Mouse (Mus musculus) monocyte, adult 5-6 weeks (primary cell): ENCODE data around the gene Tspan32. TPM values are rescaled to one million over a fixed set of nuclear protein-coding genes. Genes with fewer than 3 reads are reported as not detected.

Experiments used
- ATAC-seq: fragments of 153-309, 156-312 bp; replicated peaks from 2 replicates; pipeline ENCODE4 v1.8.0; 2017; ENCODE audit warnings: mild to moderate bottlenecking; ENCODE audit not compliant: low TSS enrichment, insufficient number of reproducible peaks, severe bottlenecking, poor library complexity, low FRiP score
- total RNA-seq: library from RNA; stranded (forward); fragments of 200-1000, 200-491, 200-594 nt; gene quantifications from 3 replicates; pipeline ENCODE4 v1.2.3, GENCODE M21; 2017

Gene Tspan32
- total RNA-seq, 1 experiment from 2014 or later = 75.2 TPM

DNA sequence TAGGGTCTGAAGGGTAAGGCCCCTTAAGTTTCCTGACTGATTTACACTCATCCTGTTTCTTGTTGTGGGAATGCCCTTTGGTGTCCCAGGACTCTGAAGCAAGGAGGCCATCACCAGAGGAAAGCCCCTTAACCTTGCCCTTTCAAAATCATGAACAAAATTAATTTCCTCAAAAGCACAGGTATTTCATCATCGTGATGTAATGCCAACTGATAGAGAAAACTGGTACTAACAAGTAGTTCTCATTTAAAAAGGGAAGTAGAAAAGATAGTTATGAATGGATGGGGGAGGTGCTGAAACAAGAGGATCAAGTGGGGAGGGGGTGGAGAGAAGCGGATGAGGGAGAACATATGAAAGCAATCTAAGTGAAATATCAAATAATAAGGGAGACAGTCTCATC lies 18.7 kb downstream of the Tspan32 start:
- peak; percentile 52 for ATAC-seq

DNA sequence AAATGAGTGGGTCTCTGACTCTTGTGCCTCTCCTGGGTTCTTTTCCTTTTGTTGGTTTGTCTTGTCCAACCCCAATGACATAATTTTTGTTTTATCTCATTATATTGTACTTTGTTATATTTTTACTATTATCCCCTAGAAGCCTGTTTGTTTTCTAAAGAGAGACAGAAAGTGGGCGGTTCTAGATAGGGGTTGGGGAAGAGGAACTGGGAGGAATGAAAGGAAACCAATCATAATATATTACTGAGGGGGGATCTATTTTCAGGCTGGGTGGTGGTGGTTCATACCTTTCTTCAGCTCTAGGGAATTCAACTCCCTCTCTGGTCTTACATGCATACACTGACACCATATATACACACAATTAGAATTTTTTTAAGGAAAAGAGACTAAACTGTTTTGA lies 19.4 kb downstream of the Tspan32 start:
- ATAC-seq = no peak

DNA sequence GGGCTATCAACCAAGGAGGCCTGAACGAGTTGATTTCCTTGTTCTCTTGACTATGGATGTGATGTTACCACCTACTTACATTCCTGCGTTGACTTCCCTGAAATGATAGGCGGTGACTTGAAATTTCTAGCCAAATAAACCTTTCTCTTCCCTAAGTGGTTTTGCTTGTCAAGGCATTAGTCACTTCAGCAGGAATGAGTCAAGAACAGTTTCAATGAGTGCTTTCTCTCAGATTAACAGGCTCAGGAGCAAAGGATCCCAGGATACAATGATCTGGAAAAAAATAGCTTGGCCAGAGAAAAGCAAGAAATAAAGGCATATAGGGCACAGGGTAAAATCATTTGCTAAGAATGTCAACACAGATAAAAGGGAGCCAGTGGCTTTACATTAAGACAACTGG lies 20.6 kb downstream of the Tspan32 start:
- no peak for ATAC-seq

DNA sequence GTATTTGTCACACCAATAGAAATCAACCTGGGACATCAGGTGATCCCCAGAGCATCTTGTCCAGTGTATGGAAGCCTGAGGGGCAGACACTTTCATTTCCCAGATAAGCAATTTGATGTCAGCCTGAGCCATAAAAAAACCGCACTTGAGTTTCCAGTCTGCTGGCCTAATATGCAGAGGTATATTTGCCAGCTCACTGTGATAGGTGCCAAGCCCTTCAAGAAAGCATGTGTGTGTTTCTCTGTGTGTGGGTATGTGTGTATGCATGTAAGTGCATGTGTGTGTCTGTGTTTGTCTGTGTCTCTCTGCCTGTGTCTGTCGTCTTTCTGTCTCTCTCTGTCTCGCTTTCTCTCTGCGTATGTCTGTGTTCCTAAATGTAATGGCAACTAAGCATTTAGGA lies 22.4 kb downstream of the Tspan32 start:
- ATAC-seq = no peak

DNA sequence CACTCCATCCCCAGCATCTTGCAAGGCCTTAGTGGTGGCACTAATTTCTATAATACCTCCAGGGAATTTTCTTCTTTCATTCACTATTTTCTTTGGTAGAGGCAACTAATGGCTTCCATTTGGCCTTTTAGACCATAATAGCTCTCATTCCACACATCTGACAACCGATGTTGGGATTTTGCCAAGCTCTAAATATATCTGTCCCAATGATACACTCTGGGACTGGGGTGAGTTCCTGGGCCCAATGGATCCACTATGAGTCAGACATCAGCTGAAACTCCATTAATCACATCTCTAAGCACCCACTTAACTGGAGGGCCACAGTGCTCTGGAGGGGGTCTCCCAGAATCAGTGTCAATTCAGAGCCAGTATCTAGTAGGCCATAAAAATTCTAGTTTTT lies 27.0 kb downstream of the Tspan32 start:
- no peak for ATAC-seq

DNA sequence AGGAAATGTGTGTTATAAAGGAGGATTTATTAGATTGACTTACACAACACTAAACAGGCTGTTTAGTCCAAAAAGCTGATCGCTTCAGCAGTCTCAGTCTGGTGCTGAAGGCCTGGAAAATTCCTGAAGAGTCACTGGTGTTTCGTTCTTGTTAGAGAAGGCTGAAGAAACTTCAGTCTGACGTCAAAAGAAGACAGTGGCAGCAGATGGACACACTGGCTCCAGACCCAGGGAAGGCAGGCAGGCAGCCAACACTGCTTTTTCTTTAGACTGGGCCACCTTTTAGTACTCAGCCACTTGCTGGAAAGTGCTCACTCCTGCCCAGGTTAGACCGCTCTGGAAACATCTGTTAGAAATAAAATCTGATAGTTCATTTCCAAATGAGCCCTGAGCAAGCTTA lies 28.7 kb downstream of the Tspan32 start:
- no peak for ATAC-seq

DNA sequence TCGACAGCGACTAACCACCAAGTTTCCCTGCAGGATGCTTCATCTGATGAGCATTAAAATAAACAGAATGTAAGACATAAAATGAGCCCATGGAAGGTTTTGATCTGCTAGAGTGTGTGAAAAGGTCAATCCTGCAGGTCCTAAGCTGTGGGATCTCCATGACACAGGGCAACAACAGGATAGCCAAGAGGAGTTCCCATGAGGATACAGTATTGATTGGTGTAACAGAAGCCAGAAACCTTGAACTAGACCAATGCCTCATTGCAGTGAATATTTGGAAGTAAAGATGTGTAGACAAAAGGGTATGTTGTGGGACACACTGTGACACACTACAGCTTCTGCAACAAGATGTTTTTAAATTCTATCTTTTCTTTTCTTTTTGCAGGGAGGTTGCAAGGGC lies 29.3 kb downstream of the Tspan32 start:
- ATAC-seq = no peak

DNA sequence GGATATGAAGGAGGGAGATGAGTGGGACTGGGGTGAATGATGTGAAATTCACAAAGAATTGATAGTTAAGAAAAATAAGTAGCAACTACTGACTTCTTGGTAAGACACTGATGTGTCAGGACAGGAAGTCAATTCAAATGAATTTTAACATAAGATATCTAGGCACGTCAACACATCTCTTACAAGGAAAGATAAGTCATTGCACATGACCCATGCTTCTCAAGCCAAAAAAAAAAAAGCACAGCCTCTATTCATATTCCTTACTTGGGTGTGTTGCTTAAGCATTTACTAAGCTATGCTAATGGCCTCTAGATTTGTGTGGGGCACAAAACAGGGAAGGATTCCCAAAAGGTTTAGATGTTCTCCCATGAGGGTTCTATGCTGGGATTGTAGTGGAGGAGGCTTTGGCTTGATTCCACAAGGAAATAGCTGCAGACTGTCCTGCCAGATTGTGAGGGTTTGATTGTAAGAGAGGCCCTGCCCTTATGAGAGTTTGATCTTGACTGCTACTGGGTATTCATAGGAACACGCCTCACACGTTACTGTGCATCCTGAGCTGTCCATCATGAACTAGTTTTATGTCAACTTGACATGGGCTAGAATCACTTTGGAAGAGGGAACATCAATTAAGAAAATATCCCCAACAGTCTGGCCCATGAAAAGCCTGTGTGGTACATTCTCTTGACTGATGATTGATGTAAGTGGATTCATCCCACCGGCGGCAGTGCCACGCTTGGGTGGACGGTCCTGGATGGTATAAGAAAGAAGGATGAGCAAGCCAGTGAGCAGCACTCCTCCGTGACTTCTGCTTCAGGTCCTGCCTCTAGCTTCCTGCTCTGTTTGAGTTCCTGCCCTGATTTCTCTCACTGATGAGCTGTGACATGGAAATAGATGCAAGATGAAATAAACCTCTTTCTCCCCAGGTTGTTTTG lies 29.9 kb downstream of the Tspan32 start:
- ATAC-seq = no peak

DNA sequence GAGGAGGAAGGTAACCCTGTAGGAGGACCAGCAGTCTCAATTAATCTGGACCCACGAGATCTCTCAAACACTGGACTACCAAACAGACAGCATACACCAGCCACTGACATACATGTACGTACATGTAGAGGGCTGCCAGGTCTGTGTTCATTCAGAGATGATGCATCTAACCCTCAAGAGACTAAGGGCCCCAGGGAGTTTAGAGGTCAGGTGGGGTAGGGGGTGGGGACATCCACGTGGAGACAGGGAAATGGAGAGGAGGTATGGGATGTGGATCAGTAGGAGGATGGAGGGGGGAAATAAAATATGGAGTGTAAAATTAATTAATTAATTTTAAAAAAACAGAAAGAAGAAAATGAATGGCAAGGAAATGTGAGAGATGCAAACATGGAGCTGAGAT lies 31.9 kb downstream of the Tspan32 start:
- ATAC-seq = no peak

DNA sequence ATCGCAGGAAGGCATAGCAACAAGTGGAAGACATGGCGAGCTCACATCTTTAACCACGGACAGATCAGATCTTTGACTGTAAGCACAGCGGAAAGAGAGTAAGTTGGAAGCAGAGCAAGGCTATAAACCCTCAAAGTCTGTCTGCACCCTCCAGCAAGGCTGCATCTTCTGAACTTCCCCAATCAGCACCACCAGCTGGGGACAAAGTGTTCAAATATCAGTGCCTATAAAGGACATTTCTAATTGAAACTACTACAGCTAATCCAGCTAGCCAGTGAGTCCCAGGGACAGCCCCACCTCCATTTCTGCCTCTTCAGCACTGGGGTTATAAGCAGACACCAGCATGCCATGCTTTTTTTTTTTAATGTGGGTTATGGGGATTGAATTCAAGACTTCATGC lies 32.5 kb downstream of the Tspan32 start:
- ATAC-seq = no peak

DNA sequence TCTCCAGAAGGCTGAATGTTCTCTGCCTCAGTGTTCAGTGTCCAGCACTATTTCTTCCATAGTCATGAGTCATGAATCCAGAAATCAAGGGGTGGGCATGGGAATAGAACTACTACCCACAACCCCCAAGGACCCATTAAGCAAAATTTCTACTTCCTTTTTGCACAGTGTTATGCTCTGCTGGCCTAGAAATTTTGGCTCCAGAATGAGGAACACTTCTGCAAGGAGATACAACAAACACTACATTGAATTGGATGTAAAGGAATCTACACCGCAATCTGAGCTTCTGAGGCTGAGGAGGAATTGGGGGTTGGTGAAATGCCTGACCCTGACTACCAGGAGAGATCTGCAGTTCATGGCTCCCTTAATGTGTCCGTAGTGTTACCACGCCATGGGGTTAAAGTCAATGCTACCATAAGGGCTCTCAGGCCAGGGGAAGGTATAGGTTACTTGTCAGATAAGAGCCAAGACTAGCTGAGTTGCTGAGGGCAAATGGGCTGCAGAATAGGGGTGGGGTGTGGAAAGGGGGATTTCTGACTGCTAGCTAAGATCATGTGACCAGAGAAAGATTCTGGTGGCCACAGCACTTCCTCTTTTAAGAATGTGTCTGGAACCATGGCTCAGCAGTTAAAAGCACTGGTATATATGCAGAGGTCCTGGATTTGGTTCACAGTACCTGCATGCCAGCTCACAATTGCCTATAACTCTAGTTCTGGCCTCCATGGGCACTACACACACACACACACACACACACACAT lies 33.5 kb downstream of the Tspan32 start:
- peak; percentile 63 for ATAC-seq

DNA sequence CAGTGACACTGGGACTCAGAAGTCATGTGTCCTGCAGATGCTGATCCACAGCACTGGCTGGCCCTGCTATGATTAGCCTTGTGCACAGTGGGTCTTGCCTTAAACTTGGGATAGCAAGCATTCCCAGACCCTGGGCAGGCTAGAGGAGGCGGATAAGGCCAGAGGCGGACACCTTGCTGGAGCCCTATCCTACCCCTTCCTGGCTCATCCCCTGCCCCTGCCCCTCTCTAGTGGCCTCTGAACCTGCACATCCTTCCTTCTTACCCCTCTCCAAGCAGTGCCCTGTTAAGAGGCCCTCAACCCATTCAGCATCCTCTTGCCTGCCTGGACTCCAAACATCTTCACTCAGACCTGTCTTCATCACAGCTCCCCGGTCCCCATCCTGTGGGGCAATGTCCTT lies 35.7 kb downstream of the Tspan32 start:
- ATAC-seq = no peak

DNA sequence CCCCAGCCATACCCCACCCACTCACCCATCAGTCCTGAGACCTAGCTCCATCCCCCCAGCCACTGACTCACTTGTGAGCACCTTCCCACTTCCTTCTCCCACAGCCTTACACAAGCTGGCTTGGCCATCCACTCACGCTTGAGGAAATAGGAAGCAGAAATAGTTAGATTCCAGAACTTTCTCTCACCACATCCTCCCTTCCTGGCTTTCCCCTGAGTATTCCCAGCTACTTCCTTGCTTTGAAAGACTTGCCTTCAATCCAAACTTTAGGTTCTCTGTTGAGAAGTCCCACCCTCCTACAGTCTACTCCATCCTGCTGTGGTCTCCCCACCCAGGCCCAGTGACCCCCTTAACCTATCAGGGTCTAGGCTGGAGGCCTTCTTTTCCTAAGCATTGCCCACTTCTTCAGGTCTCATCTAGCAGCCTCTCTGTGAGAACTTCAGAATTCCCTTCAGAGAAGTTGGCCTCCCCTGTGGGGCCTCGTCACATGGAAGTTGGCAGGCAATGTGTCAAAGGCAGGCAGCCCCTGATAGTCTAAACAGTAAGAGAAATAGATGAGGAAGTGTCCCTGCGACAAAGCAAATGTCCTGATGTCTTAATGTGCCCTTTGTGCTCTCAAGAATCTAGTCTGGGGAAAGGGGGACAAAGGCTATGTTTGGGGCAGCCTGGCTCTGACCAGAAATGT lies 36.4 kb downstream of the Tspan32 start:
- no peak for ATAC-seq

DNA sequence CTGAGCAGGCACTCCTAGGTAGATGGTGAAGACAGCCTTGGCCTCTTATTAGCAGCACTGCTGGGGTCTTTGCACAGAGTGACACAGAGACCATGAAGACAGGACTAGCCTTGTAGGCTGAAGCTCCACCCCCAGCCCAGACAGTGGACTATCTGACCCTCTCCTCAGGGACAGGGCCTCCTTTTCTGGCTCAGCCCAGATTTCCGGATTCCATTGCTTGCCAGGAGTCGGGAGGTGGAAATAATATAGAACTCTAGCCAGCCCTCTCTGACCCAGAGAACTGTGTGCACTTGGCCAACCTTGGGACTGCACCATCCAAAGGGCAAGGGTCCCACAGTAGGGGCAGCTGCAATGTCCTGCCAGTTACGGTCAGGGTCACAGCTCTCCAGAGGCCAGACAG lies 37.2 kb downstream of the Tspan32 start:
- ATAC-seq = no peak

DNA sequence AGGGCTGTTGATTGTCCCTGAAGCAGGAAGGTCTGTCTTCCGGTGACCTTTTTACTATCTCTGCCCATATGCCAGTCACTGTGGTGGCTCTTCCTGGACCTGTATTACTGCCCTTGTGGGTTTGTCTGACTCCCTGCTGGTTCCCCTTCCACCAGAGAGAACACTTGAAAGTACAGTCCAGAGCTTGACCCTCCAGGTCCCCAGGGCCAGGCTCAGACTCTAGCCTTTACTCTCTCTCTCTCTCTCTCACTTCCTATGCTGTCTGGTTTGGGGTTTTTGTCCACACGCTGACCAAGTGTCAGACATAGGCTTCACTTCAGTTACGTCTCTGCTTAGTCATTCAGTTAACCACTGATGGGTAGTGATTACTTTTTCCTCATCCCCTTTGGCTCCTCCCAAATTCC lies 38.1 kb downstream of the Tspan32 start:
- peak; percentile 41 for ATAC-seq

DNA sequence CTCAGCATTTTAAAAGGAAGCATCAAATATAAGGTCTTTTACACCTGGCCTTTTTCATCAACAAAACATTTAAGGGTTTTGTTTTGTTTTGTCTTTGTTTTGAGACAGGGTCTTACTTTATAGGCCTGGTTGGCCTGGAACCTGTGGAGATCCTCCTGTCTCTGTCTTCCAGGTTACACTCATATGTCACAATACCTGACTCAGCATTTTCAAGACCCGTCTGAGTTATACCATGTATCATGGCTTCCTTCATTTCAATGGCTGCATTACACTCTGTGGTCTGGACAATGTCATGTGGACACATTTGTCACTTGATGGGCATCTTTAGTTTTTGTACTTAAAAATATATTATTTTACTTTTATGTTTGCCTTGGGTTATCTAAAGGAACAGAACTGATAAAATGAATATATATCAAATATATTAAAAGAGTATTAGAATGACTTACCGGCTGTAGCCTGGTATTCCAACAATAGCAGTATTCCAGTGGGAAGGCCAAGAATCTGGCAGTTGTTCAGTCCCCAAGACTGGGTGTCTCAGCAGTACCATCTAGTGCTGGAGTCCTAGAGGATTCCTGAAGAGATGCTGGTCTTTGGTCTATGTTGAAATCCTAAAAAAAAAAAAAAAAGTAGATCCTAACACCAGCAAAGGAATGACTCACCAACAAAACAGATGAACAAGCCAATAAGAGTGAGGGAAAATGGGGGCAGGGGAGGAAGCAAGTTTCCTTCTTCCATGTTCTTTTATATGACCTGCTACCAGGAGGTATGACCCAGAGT lies 39.4 kb downstream of the Tspan32 start:
- ATAC-seq = no peak

DNA sequence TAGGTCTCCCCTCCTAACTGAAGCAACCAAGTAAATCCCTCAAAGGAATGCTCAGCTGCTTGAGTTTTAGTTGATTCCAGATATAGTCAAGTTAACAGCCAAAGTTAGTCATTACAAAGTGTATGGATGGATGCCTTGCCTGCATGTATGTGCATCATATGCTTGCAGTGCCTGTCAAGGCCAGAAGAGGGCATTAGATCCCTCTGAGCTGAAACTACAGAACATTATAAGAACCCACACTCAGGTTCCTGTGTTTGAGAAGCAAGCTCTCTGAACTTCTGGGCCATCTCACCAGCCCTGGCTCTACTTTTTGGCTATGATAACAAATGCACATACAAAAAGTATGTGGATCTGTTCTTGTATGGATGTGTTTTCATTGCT lies 40.0 kb downstream of the Tspan32 start:
- no peak for ATAC-seq

DNA sequence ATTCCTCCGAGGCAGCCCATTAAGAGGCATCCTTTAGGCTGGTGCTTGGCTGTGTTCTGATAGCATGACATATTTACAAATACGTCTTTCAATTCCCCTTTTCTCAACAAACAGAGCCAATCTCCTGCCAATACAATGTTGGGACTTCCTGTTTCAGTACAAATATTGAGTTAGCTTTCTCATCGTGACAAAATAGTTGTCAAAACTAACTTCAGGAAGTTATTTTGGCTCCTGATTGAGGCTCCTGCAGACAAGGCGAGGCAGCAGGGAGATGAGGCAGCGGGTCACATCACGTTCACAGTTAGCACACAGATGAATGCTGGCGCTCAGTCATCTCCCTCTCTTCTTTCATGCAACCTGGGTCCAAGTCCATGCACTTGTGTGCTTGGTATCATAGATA lies 41.5 kb downstream of the Tspan32 start:
- peak; percentile 82 for ATAC-seq

DNA sequence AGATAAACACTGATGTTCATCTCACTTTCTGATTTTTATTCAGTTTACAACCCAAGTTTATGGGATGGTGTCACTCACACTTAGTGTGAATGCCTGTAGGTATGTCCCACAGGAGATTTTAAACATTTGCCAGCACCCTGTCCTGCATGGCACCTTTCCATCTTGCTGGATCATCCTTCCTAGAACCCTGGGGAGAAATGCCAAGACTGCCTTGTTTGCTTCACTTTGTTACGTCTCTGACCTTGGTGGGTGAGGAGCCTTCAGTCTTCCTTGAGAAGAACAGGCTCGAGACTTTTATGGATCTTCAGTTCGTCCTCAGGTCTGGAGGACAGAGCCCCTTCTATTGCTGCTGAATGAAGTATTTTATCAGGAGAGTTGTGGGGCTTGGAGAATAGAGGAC lies 44.5 kb downstream of the Tspan32 start:
- no peak for ATAC-seq
